8 mouse cellular contexts compared by ENCODE assay signal in genomic region chr6:144902267-144902995, GRCm38 (mm10).
A peak's percentile ranks its signal among the peaks of the same experiment; 100 is the strongest.
DNase-seq lines count a peak whose midpoint lies in the region; ATAC-seq and TF ChIP-seq lines count a peak whose summit lies in the region.

No protein-coding gene starts in this region.

- H3K9ac ChIP-seq in MEL (ENCODE audit: control insufficient read depth, low read depth, low read length, poor library complexity, severe bottlenecking), result peak overlapping the region; percentile 46
- H3K9ac ChIP-seq in liver, embryonic 11.5 days (ENCODE audit: low read depth, low read length), result no peak overlapping the region
- H3K9ac ChIP-seq in neural tube, embryonic 13.5 days, result no peak overlapping the region
- no peak overlapping the region for H3K9ac ChIP-seq in hindbrain, embryonic 11.5 days (ENCODE audit: low read depth, low read length)
- no peak overlapping the region for H3K9ac ChIP-seq in hindbrain, embryonic 13.5 days

- TF ChIP-seq POLR2A in MEL (IDR thresholded peaks at IDR 0.05; ENCODE audit: control insufficient read depth in 1 of 2, insufficient read depth in 1 of 2, low read depth in 1 of 2, low read length in 2 of 2, poor library complexity in 1 of 2), result no peak

- H3K79me2 ChIP-seq in MEL (ENCODE audit: control insufficient read depth, insufficient read depth, low read length, poor library complexity), result no peaks in the 10 kb centered on the region

- no peak for TF ChIP-seq RAD21 in MEL (IDR thresholded peaks at IDR 0.05; ENCODE audit: low read depth, low read length)

- ATAC-seq in liver, embryonic 11.5 days (replicated peaks; ENCODE audit: low FRiP score), result peak; percentile 71
- ATAC-seq in neural tube, embryonic 13.5 days (ENCODE audit: low read depth), result peak; percentile 50; the same call in 1 of the 2 replicates
- ATAC-seq in hindbrain, embryonic 11.5 days (ENCODE audit: low FRiP score), result no peak
- ATAC-seq in hindbrain, embryonic 13.5 days (ENCODE audit: low FRiP score), result no peak

- H3K4me2 ChIP-seq in liver, embryonic 11.5 days, result peak overlapping the region; percentile 57
- no peak overlapping the region for H3K4me2 ChIP-seq in neural tube, embryonic 13.5 days
- H3K4me2 ChIP-seq in hindbrain, embryonic 11.5 days (replicated peaks; ENCODE audit: low read depth, low read length), result no peak overlapping the region
- no peak overlapping the region for H3K4me2 ChIP-seq in hindbrain, embryonic 13.5 days

- DNase-seq in 3134 (ENCODE audit: extremely low read depth, insufficient read length, low spot score) (peak; percentile 90), MEL (ENCODE audit: low read depth, low spot score) (peak; percentile 39)
- peak; percentile 36 for DNase-seq in gastrocnemius, postnatal 10 days
- peak; percentile 45 for DNase-seq in liver, embryonic 11.5 days (ENCODE audit: low spot score)
- DNase-seq in frontal cortex, postnatal 36 days (ENCODE audit: low spot score in 2 of 2), result no peak
- DNase-seq in hindbrain, embryonic 11.5 days (ENCODE audit: low spot score), result no peak

- peak overlapping the region; percentile 82 for H3K27ac ChIP-seq in MEL (ENCODE audit: control insufficient read depth, low read depth, low read length)
- no peak overlapping the region for H3K27ac ChIP-seq in liver, embryonic 11.5 days (ENCODE audit: low read depth, low read length)
- no peak overlapping the region for H3K27ac ChIP-seq in neural tube, embryonic 13.5 days (replicated peaks)
- H3K27ac ChIP-seq in hindbrain, embryonic 11.5 days (ENCODE audit: low read depth, low read length), result no peak overlapping the region
- no peak overlapping the region for H3K27ac ChIP-seq in hindbrain, embryonic 13.5 days

- TF ChIP-seq CTCF in MEL (IDR thresholded peaks at IDR 0.05 in 2 of 3, conservative IDR thresholded peaks at IDR 0.05 in 1 of 3; ENCODE audit: control insufficient read depth in 1 of 3, insufficient read depth in 1 of 3, low read depth in 2 of 3, low read length in 3 of 3, poor library complexity in 1 of 3, severe bottlenecking in 1 of 3), result no peak

- H3K9me3 ChIP-seq in MEL (replicated peaks; ENCODE audit: insufficient read depth, low read length), result no peaks in the 10 kb centered on the region
- no peaks in the 10 kb centered on the region for H3K9me3 ChIP-seq in liver, embryonic 11.5 days (ENCODE audit: control insufficient read depth, low read length)
- no peaks in the 10 kb centered on the region for H3K9me3 ChIP-seq in neural tube, embryonic 13.5 days
- no peaks in the 10 kb centered on the region for H3K9me3 ChIP-seq in hindbrain, embryonic 11.5 days (ENCODE audit: control insufficient read depth, low read length)
- no peaks in the 10 kb centered on the region for H3K9me3 ChIP-seq in hindbrain, embryonic 13.5 days

- peaks cover 2 to 14% of the 10 kb centered on the region in 2 experiments; a peak in 2 of 4 replicates for H3K4me1 ChIP-seq in MEL (ENCODE audit: control insufficient read depth in 1 of 2, insufficient read depth in 2 of 2, low read length in 2 of 2)
- H3K4me1 ChIP-seq in liver, embryonic 11.5 days (replicated peaks; ENCODE audit: control insufficient read depth, insufficient read depth, low read length), result peaks cover 17% of the 10 kb centered on the region
- H3K4me1 ChIP-seq in neural tube, embryonic 13.5 days (replicated peaks), result peaks cover 13% of the 10 kb centered on the region
- no peaks in the 10 kb centered on the region; the same call in 1 of the 2 replicates for H3K4me1 ChIP-seq in hindbrain, embryonic 11.5 days (replicated peaks; ENCODE audit: control insufficient read depth, insufficient read depth, low read length)
- H3K4me1 ChIP-seq in hindbrain, embryonic 13.5 days (replicated peaks), result peaks cover 12% of the 10 kb centered on the region

- peak overlapping the region; percentile 29 to 86 for H3K4me3 ChIP-seq in MEL (ENCODE audit: control insufficient read depth in 1 of 2, insufficient read depth in 1 of 2, low read depth in 2 of 2, low read length in 2 of 2)
- no peak overlapping the region for H3K4me3 ChIP-seq in liver, embryonic 11.5 days (ENCODE audit: low read depth, low read length)
- H3K4me3 ChIP-seq in neural tube, embryonic 13.5 days, result no peak overlapping the region
- H3K4me3 ChIP-seq in hindbrain, embryonic 11.5 days (ENCODE audit: low read depth, low read length), result no peak overlapping the region
- no peak overlapping the region for H3K4me3 ChIP-seq in hindbrain, embryonic 13.5 days

- peaks cover 0 to 13% of the 10 kb centered on the region in 2 experiments; a peak in 2 of 4 replicates for H3K36me3 ChIP-seq in MEL (ENCODE audit: control insufficient read depth in 1 of 2, insufficient read depth in 2 of 2, low read length in 2 of 2)
- H3K36me3 ChIP-seq in liver, embryonic 11.5 days (ENCODE audit: control insufficient read depth, insufficient read depth, low read length), result no peaks in the 10 kb centered on the region
- H3K36me3 ChIP-seq in neural tube, embryonic 13.5 days, result no peaks in the 10 kb centered on the region
- no peaks in the 10 kb centered on the region for H3K36me3 ChIP-seq in hindbrain, embryonic 11.5 days (ENCODE audit: control insufficient read depth, insufficient read depth, low read length)
- no peaks in the 10 kb centered on the region for H3K36me3 ChIP-seq in hindbrain, embryonic 13.5 days

- TF ChIP-seq EP300 in MEL (IDR thresholded peaks at IDR 0.05; ENCODE audit: low read depth in 1 of 2, low read length in 2 of 2), result no peak

- H3K27me3 ChIP-seq in MEL (ENCODE audit: control insufficient read depth in 1 of 2, insufficient read depth in 2 of 2, low read length in 2 of 2), result no peaks in the 10 kb centered on the region
- H3K27me3 ChIP-seq in liver, embryonic 11.5 days (replicated peaks; ENCODE audit: control insufficient read depth, insufficient read depth, low read length), result no peaks in the 10 kb centered on the region; the same call in 1 of the 2 replicates
- H3K27me3 ChIP-seq in neural tube, embryonic 13.5 days, result no peaks in the 10 kb centered on the region
- H3K27me3 ChIP-seq in hindbrain, embryonic 11.5 days (ENCODE audit: control insufficient read depth, insufficient read depth, low read length), result no peaks in the 10 kb centered on the region
- H3K27me3 ChIP-seq in hindbrain, embryonic 13.5 days, result peaks cover 6% of the 10 kb centered on the region; the same call in 1 of the 2 replicates

- WGBS in liver, embryonic 11.5 days, result 52% methylated on average over 20 of the region's 20 CpGs
- 64% methylated on average over 20 of the region's 20 CpGs for WGBS in neural tube, embryonic 13.5 days
- 75% methylated on average over 20 of the region's 20 CpGs for WGBS in hindbrain, embryonic 11.5 days
- WGBS in hindbrain, embryonic 13.5 days, result 71% methylated on average over 20 of the region's 20 CpGs

TF ChIP-seq in MEL, 35 proteins besides CTCF, POLR2A, EP300 and RAD21:
- TF ChIP-seq MAZ (IDR thresholded peaks at IDR 0.05; ENCODE audit: low read depth, low read length) (no peak), KAT2A (conservative IDR thresholded peaks at IDR 0.05; ENCODE audit: low read depth, low read length) (no peak), MAX (IDR thresholded peaks at IDR 0.05; ENCODE audit: low read length) (peak; percentile 63), NRF1 (IDR thresholded peaks at IDR 0.05; ENCODE audit: insufficient read depth, low read depth, low read length, poor library complexity, severe bottlenecking) (no peak), JUND (IDR thresholded peaks at IDR 0.05; ENCODE audit: low read depth, low read length) (no peak), CHD2 (IDR thresholded peaks at IDR 0.05; ENCODE audit: low read length) (no peak)

Comparison
In these comparisons a context has a peak if more than half of its experiments do, and no peak if none do; other contexts are left out.
1. DNase-seq: peak in 3134 (single experiment), MEL (single experiment), gastrocnemius, postnatal 10 days (single experiment) and liver, embryonic 11.5 days (single experiment); none in frontal cortex, postnatal 36 days (0 of 2) and hindbrain, embryonic 11.5 days (single experiment).
2. H3K4me3 ChIP-seq: peak in MEL (2 of 2); none in liver, embryonic 11.5 days (single experiment), neural tube, embryonic 13.5 days (single experiment), hindbrain, embryonic 11.5 days (single experiment) and hindbrain, embryonic 13.5 days (single experiment).
3. ATAC-seq: peak in liver, embryonic 11.5 days (single experiment) and neural tube, embryonic 13.5 days (single experiment); none in hindbrain, embryonic 11.5 days (single experiment) and hindbrain, embryonic 13.5 days (single experiment).